Mouse (Mus musculus) splenic B cell, adult 2 months (primary cell): Measurements from ENCODE around the gene Gpr1.
"Not testable (repeated sequence)": the region's sequence is repeated elsewhere in the genome, so short reads cannot be mapped to it uniquely, and the experiment has no call there.

ENCODE experiments used
- DNase-seq: peaks from one replicate; pipeline ENCODE4 v3.0.0-alpha.2; 2011; ENCODE audit warnings: low read depth, low spot score
- H3K27me3 ChIP-seq: 2 replicates; pipeline ENCODE4 v1.6.1; 2012; ENCODE audit warnings: mild to moderate bottlenecking, low read length, moderate library complexity, mixed read lengths; ENCODE audit not compliant: control insufficient read depth, poor library complexity, insufficient read depth, severe bottlenecking
- H3K36me3 ChIP-seq: 2 replicates; pipeline ENCODE4 v1.6.1; 2012; ENCODE audit warnings: mild to moderate bottlenecking, low read length, moderate library complexity, mixed read lengths; ENCODE audit not compliant: control insufficient read depth, poor library complexity, insufficient read depth, severe bottlenecking

Gpr1 gene

DNA sequence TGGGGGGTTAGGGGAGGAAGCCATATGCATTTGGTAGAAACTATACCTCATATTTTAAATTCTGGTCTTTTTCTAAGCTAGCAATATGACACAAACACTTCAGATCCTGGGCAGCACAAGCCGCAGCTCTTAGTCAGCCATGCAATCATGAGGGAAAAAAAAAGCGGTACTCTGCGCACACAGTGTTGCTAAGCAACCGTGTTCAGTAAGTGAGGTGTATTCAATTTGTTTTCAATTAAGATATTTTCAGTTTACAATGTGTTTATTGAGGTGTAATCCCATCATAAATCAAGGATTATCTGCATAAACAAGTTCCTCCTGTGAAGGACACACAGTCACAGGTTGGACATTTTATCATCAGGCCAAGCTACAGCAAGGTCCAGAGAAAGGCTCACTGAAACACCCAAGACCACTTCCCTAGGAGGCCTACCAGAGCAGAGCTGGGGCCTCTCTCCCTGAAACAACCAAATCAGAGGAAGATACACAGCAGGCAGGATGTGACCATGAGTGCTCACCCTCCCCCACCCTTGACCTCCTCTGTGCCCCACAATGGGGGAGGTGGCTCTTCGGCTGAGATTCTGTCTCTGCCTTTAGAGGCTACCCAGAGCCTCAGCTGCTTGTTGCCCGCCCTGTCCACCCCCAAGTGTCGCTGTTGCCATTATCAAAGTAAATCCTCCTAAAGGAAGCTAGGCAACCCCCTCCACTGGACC lies 10.2 kb downstream of the Gpr1 start:
- Histone ChIP-seq H3K27me3 (no peaks in the 10 kb centered on the region), H3K36me3 (no peaks in the 10 kb centered on the region)
- no peak for DNase-seq

DNA sequence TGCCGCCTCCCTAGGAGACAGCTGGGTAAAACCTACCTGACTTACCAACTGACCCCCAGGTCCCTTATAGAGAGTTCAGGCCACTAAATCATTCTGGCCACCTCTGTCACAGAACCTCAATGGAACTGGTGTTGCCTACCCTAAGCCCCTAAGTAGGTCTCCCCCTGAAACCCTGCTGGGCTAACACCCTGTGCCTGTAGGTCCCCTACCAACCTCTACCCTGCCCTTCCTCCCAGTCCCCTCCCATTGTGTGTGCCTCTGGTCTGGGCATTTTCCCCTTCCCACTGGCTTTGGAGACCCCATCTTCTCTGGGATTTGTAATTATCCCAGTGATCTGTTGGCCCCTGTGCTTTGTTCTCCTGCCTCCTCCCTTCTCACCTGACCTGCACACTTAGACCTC lies 10.9 kb downstream of the Gpr1 start:
- Histone ChIP-seq H3K27me3 (no peaks in the 10 kb centered on the region), H3K36me3 (no peaks in the 10 kb centered on the region)
- DNase-seq, result no peak

- H3K27me3 ChIP-seq, result no peaks in the 10 kb centered on the region
- H3K36me3 ChIP-seq, result no peaks in the 10 kb centered on the region
- no peak for DNase-seq
These were observed 12.7 kb downstream of the Gpr1 start for GRCm38 (mm10) chr1:63201672-63202071.

GRCm38 (mm10) chr1:63200322-63200721 lies 14.0 kb downstream of the Gpr1 start:
- DNase-seq, result no peak
- no peaks in the 10 kb centered on the region for H3K36me3 ChIP-seq
- H3K27me3 ChIP-seq, result no peaks in the 10 kb centered on the region

DNA sequence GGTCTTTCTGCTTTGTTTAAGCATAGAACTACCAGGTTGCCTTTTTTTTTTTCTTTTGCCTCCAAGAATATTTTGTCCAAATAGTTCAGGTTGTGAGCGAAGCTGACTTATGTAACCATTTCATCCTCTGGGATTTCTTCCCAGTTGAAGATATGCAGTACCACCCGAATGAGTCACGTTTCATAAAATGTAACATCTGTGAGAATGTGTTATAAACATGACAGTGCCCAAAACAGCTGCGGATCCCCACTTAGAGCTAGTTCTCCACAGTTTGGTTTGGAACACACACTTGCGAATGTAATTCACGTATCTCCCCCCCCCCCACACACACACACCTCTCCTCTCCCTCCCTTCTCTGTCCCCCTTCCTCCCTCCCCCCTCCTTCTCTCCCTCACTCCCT lies 15.0 kb downstream of the Gpr1 start:
- H3K36me3 ChIP-seq, result no peaks in the 10 kb centered on the region
- DNase-seq, result no peak
- no peaks in the 10 kb centered on the region for H3K27me3 ChIP-seq

GRCm38 (mm10) chr1:63195848-63196512 lies 18.4 kb downstream of the Gpr1 start:
- DNase-seq, result no peak

GRCm38 (mm10) chr1:63192306-63193065 lies 21.9 kb downstream of the Gpr1 start:
- no peak for DNase-seq
- H3K36me3 ChIP-seq, result no peaks in the 10 kb centered on the region
- no peaks in the 10 kb centered on the region for H3K27me3 ChIP-seq

More at GRCm38 (mm10) chr1:63195848-63196512, 18.4 kb downstream of the Gpr1 start:
- Histone ChIP-seq H3K27me3 (no peaks in the 10 kb centered on the region), H3K36me3 (no peaks in the 10 kb centered on the region)

- Histone ChIP-seq H3K36me3 (no peaks in the 10 kb centered on the region), H3K27me3 (no peaks in the 10 kb centered on the region)
- no peak for DNase-seq
These were observed 23.5 kb downstream of the Gpr1 start for GRCm38 (mm10) chr1:63190851-63191250.

- DNase-seq, result no peak
- Histone ChIP-seq H3K27me3 (no peaks in the 10 kb centered on the region), H3K36me3 (no peaks in the 10 kb centered on the region)
These were observed 25.8 kb downstream of the Gpr1 start for GRCm38 (mm10) chr1:63188536-63188935.

GRCm38 (mm10) chr1:63185430-63185829 lies 28.9 kb downstream of the Gpr1 start:
- DNase-seq, H3K27me3 ChIP-seq: not testable (repeated sequence)

DNA sequence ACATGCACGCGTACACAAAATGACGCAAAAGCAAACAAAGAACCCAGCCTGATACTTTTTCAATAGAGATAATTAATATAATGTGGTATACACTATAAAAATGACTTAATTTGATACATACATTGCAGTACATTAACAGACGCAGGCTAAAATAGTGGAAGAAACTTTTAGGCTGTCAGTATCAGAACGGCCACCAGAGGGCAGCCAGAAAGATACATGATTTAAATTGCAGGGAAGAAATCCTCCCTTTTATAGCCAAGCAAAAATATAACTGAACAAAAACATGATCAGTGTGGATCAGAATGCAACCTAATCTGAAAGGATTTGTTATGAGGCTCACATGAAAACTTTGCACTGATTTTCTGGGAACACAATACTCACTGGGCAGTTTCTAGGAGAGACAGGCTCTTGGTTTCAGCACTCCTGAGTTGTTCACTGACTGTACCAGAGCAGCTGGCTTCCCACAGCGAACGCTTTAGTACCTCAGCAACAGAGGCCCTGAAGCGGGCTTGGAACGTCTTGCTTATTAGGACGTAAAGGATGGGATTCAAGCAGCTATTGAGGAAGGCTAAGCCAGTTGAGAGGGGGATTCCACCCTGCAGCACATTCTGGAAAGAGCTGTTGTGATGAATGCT lies 31.6 kb downstream of the Gpr1 start:
- peak; percentile 62 for DNase-seq
- no peaks in the 10 kb centered on the region for H3K27me3 ChIP-seq

More at GRCm38 (mm10) chr1:63185430-63185829, 28.9 kb downstream of the Gpr1 start:
- not testable (repeated sequence) for H3K36me3 ChIP-seq

DNA sequence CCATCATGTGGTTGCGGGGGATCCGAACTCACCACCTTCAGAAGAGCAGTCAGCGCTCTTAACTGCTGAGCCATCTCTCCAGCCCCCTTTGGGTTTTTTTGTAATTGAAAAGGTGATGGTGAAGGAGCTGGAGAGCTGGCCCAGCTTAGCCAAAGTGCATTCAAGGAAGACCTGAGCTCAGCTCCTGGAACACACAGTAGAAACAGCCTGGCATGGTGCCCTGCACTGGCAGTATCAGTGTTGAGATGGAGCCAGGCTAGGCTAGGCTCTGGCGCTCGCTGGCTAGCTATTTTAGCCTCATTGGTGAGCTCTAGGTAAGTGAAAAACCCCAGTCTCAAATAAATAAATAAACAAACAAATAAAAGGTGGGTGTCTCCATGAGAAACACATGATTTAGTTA lies 32.1 kb downstream of the Gpr1 start:
- no peak for DNase-seq
- H3K36me3 ChIP-seq, result peaks cover 5% of the 10 kb centered on the region; the same call in 1 of the 2 replicates
- H3K27me3 ChIP-seq, result no peaks in the 10 kb centered on the region

More for the DNA sequence above, 31.6 kb downstream of the Gpr1 start:
- H3K36me3 ChIP-seq, result peaks cover 5% of the 10 kb centered on the region; the same call in 1 of the 2 replicates

DNA sequence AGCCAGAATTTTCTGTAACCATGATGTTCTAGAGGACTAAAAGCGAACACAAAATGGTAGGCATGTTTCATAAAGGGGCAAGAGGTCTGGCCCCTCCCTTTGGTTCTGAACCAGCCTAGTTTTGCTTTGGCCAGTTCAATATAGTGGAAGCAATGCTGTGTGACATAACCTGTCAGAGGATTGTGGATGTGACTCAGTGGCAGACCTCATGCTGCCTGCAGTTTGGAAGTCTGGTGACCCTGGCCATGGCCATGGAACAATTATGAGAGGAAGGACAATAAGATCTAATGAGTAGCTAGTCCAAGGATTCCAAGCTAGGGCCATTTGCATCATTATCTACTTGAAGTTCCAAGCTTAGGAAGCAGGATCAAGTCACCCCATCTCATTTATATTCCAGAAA lies 32.9 kb downstream of the Gpr1 start:
- peak; percentile 8 for DNase-seq

GRCm38 (mm10) chr1:63181019-63181418 lies 33.3 kb downstream of the Gpr1 start:
- Histone ChIP-seq H3K36me3 (peaks cover 5% of the 10 kb centered on the region; the same call in 1 of the 2 replicates), H3K27me3 (no peaks in the 10 kb centered on the region)
- DNase-seq, result peak; percentile 98

More for the DNA sequence above, 32.9 kb downstream of the Gpr1 start:
- Histone ChIP-seq H3K36me3 (peaks cover 5% of the 10 kb centered on the region; the same call in 1 of the 2 replicates), H3K27me3 (no peaks in the 10 kb centered on the region)
